Comparison of ENCODE assay signal across 10 mouse cellular contexts in the genomic region with DNA sequence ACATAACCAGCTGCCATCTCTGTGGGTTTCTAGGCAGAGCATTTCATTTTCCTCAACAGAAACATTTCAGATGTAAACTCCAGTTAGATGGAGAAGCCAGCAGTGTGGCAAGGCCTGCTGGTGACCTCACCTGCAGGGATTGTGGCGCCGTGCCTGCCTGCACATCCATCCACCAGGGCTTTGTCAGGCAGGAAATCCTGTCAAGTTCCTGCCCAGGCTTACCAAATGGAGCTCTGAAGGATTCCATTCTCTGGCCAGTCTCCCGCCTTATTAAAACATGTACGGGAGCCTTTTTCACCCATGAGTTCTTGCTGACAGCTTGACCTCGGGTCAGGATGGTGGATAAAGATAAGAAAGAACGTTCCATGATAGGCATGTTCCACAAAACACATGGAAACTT. TPM values are rescaled to one million over a fixed set of nuclear protein-coding genes. Genes with fewer than 3 reads are reported as not detected.
DNase-seq lines count a peak whose midpoint lies in the region; ATAC-seq lines count a peak whose summit lies in the region.
"Had no signal": no experiment of that assay in that cellular context is flagged by ENCODE, and none has a peak within 500 bp of the region (broad histone marks: within the 10 kb centered on the region; RNA-seq: fewer than 3 reads in every experiment).

No protein-coding gene starts in this region.

- H3K4me3 ChIP-seq in heart, embryonic 14.5 days (ENCODE audit: control insufficient read depth in 1 of 2, insufficient read depth in 1 of 2, low read depth in 1 of 2, low read length in 2 of 2): no peak overlapping the region
- no peak overlapping the region for H3K4me3 ChIP-seq in kidney, embryonic 15.5 days (replicated peaks)
- no peak overlapping the region for H3K4me3 ChIP-seq in midbrain, embryonic 16.5 days (ENCODE audit: low read depth, low read length)
- H3K4me3 ChIP-seq in neural tube, embryonic 15.5 days (replicated peaks): no peak overlapping the region

- no peak overlapping the region for H3K9ac ChIP-seq in heart, embryonic 14.5 days (ENCODE audit: low read length)
- no peak overlapping the region for H3K9ac ChIP-seq in kidney, embryonic 15.5 days
- H3K9ac ChIP-seq in midbrain, embryonic 16.5 days (ENCODE audit: low read depth, low read length): no peak overlapping the region
- H3K9ac ChIP-seq in neural tube, embryonic 15.5 days (replicated peaks): no peak overlapping the region

- no peaks in the 10 kb centered on the region for H3K27me3 ChIP-seq in heart, embryonic 14.5 days (ENCODE audit: control insufficient read depth, insufficient read depth, low read length)
- no peaks in the 10 kb centered on the region for H3K27me3 ChIP-seq in kidney, embryonic 15.5 days
- no peaks in the 10 kb centered on the region for H3K27me3 ChIP-seq in midbrain, embryonic 16.5 days (ENCODE audit: control insufficient read depth, insufficient read depth, low read depth, low read length)
- no peaks in the 10 kb centered on the region for H3K27me3 ChIP-seq in neural tube, embryonic 15.5 days (replicated peaks)

- peak overlapping the region; percentile 19 to 44; a peak in 1 of 4 replicates for H3K27ac ChIP-seq in heart, embryonic 14.5 days (replicated peaks in 1 of 2; ENCODE audit: control insufficient read depth in 1 of 2, insufficient read depth in 1 of 2, low read depth in 2 of 2, low read length in 2 of 2)
- peak overlapping the region; percentile 80 for H3K27ac ChIP-seq in kidney, embryonic 15.5 days
- H3K27ac ChIP-seq in midbrain, embryonic 16.5 days (ENCODE audit: low read length): no peak overlapping the region
- H3K27ac ChIP-seq in neural tube, embryonic 15.5 days (replicated peaks): no peak overlapping the region
- H3K27ac ChIP-seq: macrophage had no signal

- no peak for ATAC-seq in heart, embryonic 14.5 days (ENCODE audit: insufficient number of reproducible peaks, insufficient read depth, low FRiP score, low read depth)
- ATAC-seq in kidney, embryonic 15.5 days (replicated peaks; ENCODE audit: low FRiP score): 0 out of 2 replicates have a peak, but pooled peaks have one; percentile 56
- no peak for ATAC-seq in midbrain, embryonic 16.5 days
- ATAC-seq in neural tube, embryonic 15.5 days (ENCODE audit: low FRiP score): no peak

- no peaks in the 10 kb centered on the region for H3K9me3 ChIP-seq in heart, embryonic 14.5 days (ENCODE audit: control insufficient read depth, low read length)
- no peaks in the 10 kb centered on the region for H3K9me3 ChIP-seq in kidney, embryonic 15.5 days (replicated peaks)
- no peaks in the 10 kb centered on the region for H3K9me3 ChIP-seq in midbrain, embryonic 16.5 days (replicated peaks; ENCODE audit: control insufficient read depth, low read length, poor library complexity, severe bottlenecking)
- H3K9me3 ChIP-seq in neural tube, embryonic 15.5 days (replicated peaks): no peaks in the 10 kb centered on the region

- H3K36me3 ChIP-seq in heart, embryonic 14.5 days (ENCODE audit: control insufficient read depth, insufficient read depth, low read length): no peaks in the 10 kb centered on the region
- H3K36me3 ChIP-seq in kidney, embryonic 15.5 days: no peaks in the 10 kb centered on the region
- no peaks in the 10 kb centered on the region for H3K36me3 ChIP-seq in midbrain, embryonic 16.5 days (ENCODE audit: control insufficient read depth, insufficient read depth, low read length)
- H3K36me3 ChIP-seq in neural tube, embryonic 15.5 days: no peaks in the 10 kb centered on the region

- DNase-seq in gastrocnemius, postnatal 14 days: peak; percentile 7
- no peak for DNase-seq in gastrocnemius, postnatal 10 days
- DNase-seq in lung, postnatal 25 days (ENCODE audit: low spot score): peak; percentile 78
- DNase-seq in layer of hippocampus, adult 11-12 months (ENCODE audit: low spot score): no peak
- DNase-seq: right cerebral cortex, postnatal 14 days had no signal

- 26% methylated on average over 6 of the region's 6 CpGs for WGBS in heart, embryonic 14.5 days
- 55% methylated on average over 6 of the region's 6 CpGs for WGBS in kidney, embryonic 15.5 days
- WGBS in midbrain, embryonic 16.5 days: 91% methylated on average over 6 of the region's 6 CpGs
- 92% methylated on average over 6 of the region's 6 CpGs for WGBS in neural tube, embryonic 15.5 days

- intact Hi-C loops in gastrocnemius, postnatal 14 days (cut with DNase I; ENCODE audit: low total_unique reads): no loop called here

- peaks cover 4 to 8% of the 10 kb centered on the region in 2 experiments for H3K4me1 ChIP-seq in heart, embryonic 14.5 days (ENCODE audit: control insufficient read depth in 2 of 2, insufficient read depth in 2 of 2, low read length in 2 of 2)
- peaks cover 9% of the 10 kb centered on the region; the same call in 1 of the 2 replicates for H3K4me1 ChIP-seq in kidney, embryonic 15.5 days
- no peaks in the 10 kb centered on the region for H3K4me1 ChIP-seq in midbrain, embryonic 16.5 days (ENCODE audit: control insufficient read depth, insufficient read depth, low read length)
- 0 out of 2 replicates have a peak, but pooled peaks cover 1% of the 10 kb centered on the region for H3K4me1 ChIP-seq in neural tube, embryonic 15.5 days

- H3K4me2 ChIP-seq in heart, embryonic 14.5 days (ENCODE audit: low read length): no peak overlapping the region
- no peak overlapping the region for H3K4me2 ChIP-seq in kidney, embryonic 15.5 days
- no peak overlapping the region for H3K4me2 ChIP-seq in midbrain, embryonic 16.5 days (ENCODE audit: low read length)
- H3K4me2 ChIP-seq in neural tube, embryonic 15.5 days: no peak overlapping the region

RNA-seq across cellular contexts. Expression of gene Arhgef26, which starts 36.7 kb away (rescaled TPM):
- total RNA-seq in gastrocnemius, postnatal 14 days (2021): 1 to 10 TPM; 3.1 to 3.7 TPM
- 1 to 10 TPM; 4.3 to 8.6 TPM for total RNA-seq in gastrocnemius, postnatal 10 days (2021)
- 3.2 and 4.1 TPM in 2 replicates for polyA plus RNA-seq in heart, embryonic 14.5 days (2014; fragmentation: Nextera tagmentation; extraction: Ambion mirVana)
- 14.1 and 14.8 TPM in 2 replicates for polyA plus RNA-seq in kidney, embryonic 15.5 days (2015; fragmentation: Nextera tagmentation; extraction: Ambion mirVana)
- polyA plus RNA-seq in midbrain, embryonic 16.5 days (2015; fragmentation: Nextera tagmentation; extraction: Ambion mirVana): 10.7 and 12.9 TPM in 2 replicates
- polyA plus RNA-seq in neural tube, embryonic 15.5 days (2015; fragmentation: Nextera tagmentation; extraction: Ambion mirVana): 13.9 and 14.7 TPM in 2 replicates
- polyA plus RNA-seq: macrophage had no signal

Comparison
In these comparisons a context has a peak if more than half of its experiments do, and no peak if none do; other contexts are left out.
1. DNase-seq: peak in gastrocnemius, postnatal 14 days (single experiment) and lung, postnatal 25 days (single experiment); none in gastrocnemius, postnatal 10 days (single experiment) and layer of hippocampus, adult 11-12 months (single experiment).
2. H3K27ac ChIP-seq: peak in heart, embryonic 14.5 days (2 of 2) and kidney, embryonic 15.5 days (single experiment); none in midbrain, embryonic 16.5 days (single experiment) and neural tube, embryonic 15.5 days (single experiment).